14 mouse cellular contexts compared by ENCODE assay signal in genomic region chr17:31419598-31419950, GRCm38 (mm10). TPM values are rescaled to one million over a fixed set of nuclear protein-coding genes. Genes with fewer than 3 reads are reported as not detected.
DNase-seq lines count a peak whose midpoint lies in the region; ATAC-seq and TF ChIP-seq lines count a peak whose summit lies in the region.
"Had no signal": no experiment of that assay in that cellular context is flagged by ENCODE, and none has a peak within 500 bp of the region (broad histone marks: within the 10 kb centered on the region; RNA-seq: fewer than 3 reads in every experiment).

No protein-coding gene starts in this region.

- no peak for TF ChIP-seq EP300 in heart, adult 2 months (IDR thresholded peaks at IDR 0.05; ENCODE audit: insufficient read depth, low read depth, low read length)

- H3K9me3 ChIP-seq in heart, embryonic 15.5 days (replicated peaks): no peaks in the 10 kb centered on the region
- no peaks in the 10 kb centered on the region for H3K9me3 ChIP-seq in limb, embryonic 15.5 days
- H3K9me3 ChIP-seq in limb, embryonic 10.5 days (replicated peaks): no peaks in the 10 kb centered on the region
- H3K9me3 ChIP-seq in forebrain, embryonic 16.5 days (ENCODE audit: control insufficient read depth, low read length): no peaks in the 10 kb centered on the region
- H3K9me3 ChIP-seq in intestine, embryonic 16.5 days (ENCODE audit: control insufficient read depth, low read length): no peaks in the 10 kb centered on the region
- H3K9me3 ChIP-seq: embryonic facial prominence, embryonic 12.5 days; liver, embryonic 12.5 days had no signal

- no peaks in the 10 kb centered on the region for H3K27me3 ChIP-seq in heart, embryonic 15.5 days
- H3K27me3 ChIP-seq in heart, adult 2 months (ENCODE audit: control insufficient read depth, insufficient read depth, low read length): no peaks in the 10 kb centered on the region
- H3K27me3 ChIP-seq in limb, embryonic 15.5 days: no peaks in the 10 kb centered on the region
- peaks cover 4% of the 10 kb centered on the region; the same call in 1 of the 2 replicates for H3K27me3 ChIP-seq in limb, embryonic 10.5 days (ENCODE audit: low read depth, poor library complexity, severe bottlenecking)
- H3K27me3 ChIP-seq in forebrain, embryonic 16.5 days (replicated peaks; ENCODE audit: control insufficient read depth, insufficient read depth, low read length): no peaks in the 10 kb centered on the region
- no peaks in the 10 kb centered on the region for H3K27me3 ChIP-seq in intestine, embryonic 16.5 days (replicated peaks; ENCODE audit: control insufficient read depth, insufficient read depth, low read length)
- H3K27me3 ChIP-seq: embryonic facial prominence, embryonic 12.5 days; liver, embryonic 12.5 days had no signal

- 41% methylated on average over 2 of the region's 2 CpGs for WGBS in heart, embryonic 15.5 days
- WGBS in heart, adult 2 months: 31% methylated on average over 2 of the region's 2 CpGs
- WGBS in limb, embryonic 15.5 days: 51% methylated on average over 2 of the region's 2 CpGs
- WGBS in limb, embryonic 10.5 days: 63% methylated on average over 2 of the region's 2 CpGs
- WGBS in forebrain, embryonic 16.5 days: 57% methylated on average over 2 of the region's 2 CpGs
- WGBS in intestine, embryonic 16.5 days: 55% methylated on average over 2 of the region's 2 CpGs

- peak overlapping the region; percentile 14; the same call in 1 of the 2 replicates for H3K9ac ChIP-seq in heart, embryonic 15.5 days
- no peak overlapping the region for H3K9ac ChIP-seq in heart, adult 2 months (ENCODE audit: low read depth, low read length)
- no peak overlapping the region for H3K9ac ChIP-seq in limb, embryonic 15.5 days
- no peak overlapping the region for H3K9ac ChIP-seq in forebrain, embryonic 16.5 days (replicated peaks; ENCODE audit: low read depth, low read length)
- peak overlapping the region; percentile 11; the same call in 1 of the 2 replicates for H3K9ac ChIP-seq in intestine, embryonic 16.5 days (ENCODE audit: low read depth, low read length)
- H3K9ac ChIP-seq: embryonic facial prominence, embryonic 12.5 days; liver, embryonic 12.5 days had no signal

- H3K4me3 ChIP-seq in heart, embryonic 15.5 days: no peak overlapping the region
- no peak overlapping the region for H3K4me3 ChIP-seq in heart, adult 2 months
- H3K4me3 ChIP-seq in limb, embryonic 15.5 days: no peak overlapping the region
- H3K4me3 ChIP-seq in limb, embryonic 10.5 days: no peak overlapping the region
- no peak overlapping the region for H3K4me3 ChIP-seq in forebrain, embryonic 16.5 days (replicated peaks; ENCODE audit: low read length)
- no peak overlapping the region for H3K4me3 ChIP-seq in intestine, embryonic 16.5 days (ENCODE audit: low read length)
- H3K4me3 ChIP-seq: embryonic facial prominence, embryonic 12.5 days; liver, embryonic 12.5 days had no signal

- no peaks in the 10 kb centered on the region for H3K36me3 ChIP-seq in heart, embryonic 15.5 days
- no peaks in the 10 kb centered on the region for H3K36me3 ChIP-seq in heart, adult 2 months (ENCODE audit: control insufficient read depth, insufficient read depth, low read length)
- peaks cover 38% of the 10 kb centered on the region for H3K36me3 ChIP-seq in limb, embryonic 15.5 days
- H3K36me3 ChIP-seq in limb, embryonic 10.5 days: peaks cover 38% of the 10 kb centered on the region
- H3K36me3 ChIP-seq in forebrain, embryonic 16.5 days (ENCODE audit: control insufficient read depth, insufficient read depth): peaks cover 8% of the 10 kb centered on the region
- no peaks in the 10 kb centered on the region; the same call in 1 of the 2 replicates for H3K36me3 ChIP-seq in intestine, embryonic 16.5 days (ENCODE audit: control insufficient read depth, insufficient read depth, low read length)
- H3K36me3 ChIP-seq: liver, embryonic 12.5 days had no signal

- peak overlapping the region; percentile 47 for H3K27ac ChIP-seq in heart, embryonic 15.5 days
- H3K27ac ChIP-seq in heart, adult 2 months: no peak overlapping the region
- H3K27ac ChIP-seq in limb, embryonic 15.5 days: peak overlapping the region; percentile 22; the same call in 1 of the 2 replicates
- no peak overlapping the region for H3K27ac ChIP-seq in limb, embryonic 10.5 days
- H3K27ac ChIP-seq in forebrain, embryonic 16.5 days (ENCODE audit: low read length): peak overlapping the region; percentile 80
- H3K27ac ChIP-seq in intestine, embryonic 16.5 days (ENCODE audit: low read length): peak overlapping the region; percentile 78
- H3K27ac ChIP-seq: embryonic facial prominence, embryonic 12.5 days; liver, embryonic 12.5 days had no signal

- TF ChIP-seq CTCF in heart, adult 2 months (IDR thresholded peaks at IDR 0.05): no peak

- no peak overlapping the region for H3K4me2 ChIP-seq in heart, embryonic 15.5 days
- H3K4me2 ChIP-seq in limb, embryonic 15.5 days: no peak overlapping the region
- H3K4me2 ChIP-seq in forebrain, embryonic 16.5 days (ENCODE audit: low read length): no peak overlapping the region
- H3K4me2 ChIP-seq in intestine, embryonic 16.5 days (ENCODE audit: low read depth, low read length): no peak overlapping the region
- H3K4me2 ChIP-seq: embryonic facial prominence, embryonic 12.5 days; liver, embryonic 12.5 days had no signal

- no peak for TF ChIP-seq POLR2A in heart, adult 2 months (IDR thresholded peaks at IDR 0.05; ENCODE audit: insufficient read depth, low read depth, low read length)

- intact Hi-C loops in heart, adult 2 months (cut with DNase I): no loop called here

- peaks cover 30% of the 10 kb centered on the region for H3K4me1 ChIP-seq in heart, embryonic 15.5 days (replicated peaks)
- H3K4me1 ChIP-seq in heart, adult 2 months (ENCODE audit: control insufficient read depth, insufficient read depth, low read length): peaks cover 6% of the 10 kb centered on the region
- H3K4me1 ChIP-seq in limb, embryonic 15.5 days: peaks cover 23% of the 10 kb centered on the region; the same call in 1 of the 2 replicates
- peaks cover 54% of the 10 kb centered on the region for H3K4me1 ChIP-seq in limb, embryonic 10.5 days
- peaks cover 22% of the 10 kb centered on the region for H3K4me1 ChIP-seq in forebrain, embryonic 16.5 days (replicated peaks; ENCODE audit: control insufficient read depth, insufficient read depth, low read length)
- peaks cover 37% of the 10 kb centered on the region for H3K4me1 ChIP-seq in intestine, embryonic 16.5 days (ENCODE audit: control insufficient read depth, insufficient read depth, low read length)
- H3K4me1 ChIP-seq: liver, embryonic 12.5 days had no signal

- no peaks in the 10 kb centered on the region for H3K79me2 ChIP-seq in heart, adult 2 months (replicated peaks; ENCODE audit: control insufficient read depth, insufficient read depth, low read length)

- no peak for ATAC-seq in heart, embryonic 15.5 days (replicated peaks; ENCODE audit: insufficient number of reproducible peaks, insufficient read depth, low FRiP score, low read depth)
- no peak for ATAC-seq in limb, embryonic 15.5 days (ENCODE audit: insufficient number of reproducible peaks, low FRiP score, low TSS enrichment, low read depth)
- no peak for ATAC-seq in forebrain, embryonic 16.5 days
- ATAC-seq in intestine, embryonic 16.5 days: no peak
- ATAC-seq: liver, embryonic 12.5 days; Patski had no signal

- DNase-seq in heart, adult 2 months: no peak
- DNase-seq in limb, embryonic 10.5 days (ENCODE audit: low spot score): no peak
- DNase-seq in thymus, postnatal 36 days: no peak
- DNase-seq: gastrocnemius, postnatal 36 days; kidney, adult 11 months; thymus, postnatal 14 days had no signal

RNA-seq across cellular contexts. Expression of gene Pde9a, which starts 33.6 kb away (rescaled TPM):
- polyA plus RNA-seq in heart, embryonic 15.5 days (2015; fragmentation: Nextera tagmentation; extraction: Ambion mirVana): 7.4 and 9.3 TPM in 2 replicates
- total RNA-seq in heart, adult 2 months (2021): 1 to 10 TPM; 3.2 to 4.0 TPM
- polyA plus RNA-seq in heart, adult 2 months (2012; rRNA removed): 10.4 and 12.1 TPM in 2 replicates
- polyA plus RNA-seq in limb, embryonic 15.5 days (2015; fragmentation: Nextera tagmentation; extraction: Ambion mirVana): 23.4 and 23.9 TPM in 2 replicates
- 20.4 and 27.2 TPM in 2 replicates for polyA plus RNA-seq in limb, embryonic 10.5 days (2016; fragmentation: Nextera tagmentation; extraction: Ambion mirVana)
- polyA plus RNA-seq in forebrain, embryonic 16.5 days (2015; fragmentation: Nextera tagmentation; extraction: Ambion mirVana): 55.6 and 62.2 TPM in 2 replicates
- 62.5 and 65.2 TPM in 2 replicates for polyA plus RNA-seq in intestine, embryonic 16.5 days (2015; fragmentation: Nextera tagmentation; extraction: Ambion mirVana)
- total RNA-seq: CH12.LX had no signal
- polyA plus RNA-seq: Patski had no signal

Comparison
In these comparisons a context has a peak if more than half of its experiments do, and no peak if none do; other contexts are left out.
1. H3K27ac ChIP-seq: peak in heart, embryonic 15.5 days (single experiment), limb, embryonic 15.5 days (single experiment), forebrain, embryonic 16.5 days (single experiment) and intestine, embryonic 16.5 days (single experiment); none in heart, adult 2 months (single experiment) and limb, embryonic 10.5 days (single experiment).
2. H3K9ac ChIP-seq: peak in heart, embryonic 15.5 days (single experiment) and intestine, embryonic 16.5 days (single experiment); none in heart, adult 2 months (single experiment), limb, embryonic 15.5 days (single experiment) and forebrain, embryonic 16.5 days (single experiment).